Mouse (Mus musculus) midbrain, embryonic 14.5 days (tissue): ENCODE data around the gene Gon4l. TPM values are rescaled to one million over a fixed set of nuclear protein-coding genes. Genes with fewer than 3 reads are reported as not detected.
"Not testable (repeated sequence)": the region's sequence is repeated elsewhere in the genome, so short reads cannot be mapped to it uniquely, and the experiment has no call there.

Source experiments
- ATAC-seq: fragments of 200-750 bp; cut with Nextera tagmentation; 2 replicates; pipeline ENCODE4 v1.8.0; 2017; ENCODE audit warnings: moderate number of reproducible peaks, moderate library complexity; ENCODE audit not compliant: low FRiP score, low TSS enrichment
- DNase-seq: peaks from one replicate; pipeline ENCODE4 v3.0.0-alpha.2; 2015
- H3K27ac ChIP-seq: fragments of 300-500 bp; sonication (generic); replicated peaks from 2 replicates; pipeline ENCODE4 v1.5.1; 2014; ENCODE audit warnings: mild to moderate bottlenecking, low read depth, low read length, moderate library complexity
- H3K27me3 ChIP-seq: fragments of 300-500 bp; sonication (generic); 2 replicates; pipeline ENCODE4 v1.6.1; 2014; ENCODE audit warnings: low read length, control low read depth, mixed read lengths; ENCODE audit not compliant: control insufficient read depth, insufficient read depth
- H3K36me3 ChIP-seq: fragments of 300-500 bp; sonication (generic); 2 replicates; pipeline ENCODE4 v1.6.1; 2014; ENCODE audit warnings: low read length, control low read depth; ENCODE audit not compliant: control insufficient read depth, insufficient read depth
- H3K4me1 ChIP-seq: fragments of 300-500 bp; sonication (generic); 2 replicates; pipeline ENCODE4 v1.6.1; 2014; ENCODE audit warnings: mild to moderate bottlenecking, antibody characterized with exemption, low read length, control low read depth; ENCODE audit not compliant: control insufficient read depth, insufficient read depth
- H3K4me2 ChIP-seq: fragments of 300-500 bp; sonication (generic); 2 replicates; pipeline ENCODE4 v1.6.1; 2014; ENCODE audit warnings: mild to moderate bottlenecking, low read length, moderate library complexity
- H3K4me3 ChIP-seq: fragments of 300-500 bp; sonication (generic); replicated peaks from 2 replicates; pipeline ENCODE4 v1.5.1; 2014; ENCODE audit warnings: low read depth, low read length
- H3K9ac ChIP-seq: fragments of 300-500 bp; sonication (generic); replicated peaks from 2 replicates; pipeline ENCODE4 v1.6.1; 2014; ENCODE audit warnings: mild to moderate bottlenecking, low read length, moderate library complexity
- H3K9me3 ChIP-seq: fragments of 300-500 bp; sonication (generic); 2 replicates; pipeline ENCODE4 v1.6.1; 2016; ENCODE audit warnings: low read length, control low read depth, mixed read lengths; ENCODE audit not compliant: control insufficient read depth
- WGBS: fragments of 180-500 bp; shearing (Covaris S2); extraction: QIAGEN DNeasy Blood & Tissue Kit; methylation state at CpG from one replicate; pipeline ENCODE4 v1.1.7; 2014; 5-methylcytosine and 5-hydroxymethylcytosine counted together
- polyA plus RNA-seq: library from polyadenylated mRNA; unstranded; fragments of >200 nt; fragmentation: Nextera tagmentation; extraction: Ambion mirVana; gene quantifications from 2 replicates; pipeline ENCODE4 v1.2.1, GENCODE M21; 2014

Gon4l gene
- polyA plus RNA-seq, 1 experiment from 2014 or later: 18.3 TPM

DNA sequence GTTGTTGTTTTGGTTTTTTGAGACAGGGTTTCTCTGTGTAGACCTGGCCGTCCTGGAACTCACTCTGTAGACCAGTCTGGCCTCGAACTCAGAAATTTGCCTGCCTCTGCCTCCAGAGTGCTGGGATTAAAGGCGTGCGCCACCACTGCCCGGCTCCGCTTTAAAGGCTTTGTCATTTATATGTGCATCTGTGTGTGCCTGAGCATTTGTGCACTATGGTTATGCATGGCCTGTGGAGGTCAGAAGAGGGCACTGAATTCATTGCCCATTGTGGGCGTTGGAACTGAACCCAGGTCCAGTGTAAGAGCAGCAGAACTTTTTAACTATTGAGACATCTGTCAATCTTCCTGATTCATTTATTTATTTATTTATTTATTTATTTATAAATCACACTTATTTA, 58.0 kb downstream of the Gon4l start:
- not testable (repeated sequence) for H3K4me1 ChIP-seq, H3K4me3 ChIP-seq, ATAC-seq, DNase-seq, H3K9ac ChIP-seq, H3K4me2 ChIP-seq, H3K27ac ChIP-seq, H3K9me3 ChIP-seq, H3K27me3 ChIP-seq
- 92% methylated on average over 7 of the region's 7 CpGs for WGBS
- peaks cover 16% of the 10 kb centered on the region for H3K36me3 ChIP-seq

DNA sequence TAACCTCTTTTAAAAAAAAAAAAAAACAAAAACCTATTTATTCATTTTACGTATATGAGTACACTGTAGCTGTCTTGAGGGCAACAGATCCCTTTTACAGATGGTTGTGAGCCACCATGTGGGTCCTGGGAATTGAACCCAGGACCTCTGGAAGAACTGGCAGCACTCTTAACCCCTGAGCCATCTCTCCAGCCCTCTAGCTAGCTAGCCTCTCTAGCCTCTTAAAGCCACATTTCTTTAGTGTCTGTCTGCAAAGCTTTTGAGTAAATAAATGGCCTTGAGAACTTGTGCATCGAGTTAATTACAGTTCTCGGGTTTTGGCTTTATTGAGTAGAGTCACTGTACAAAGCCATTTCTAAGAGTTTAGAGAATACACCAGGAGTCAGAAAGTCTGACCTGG, 69.8 kb downstream of the Gon4l start:
- Histone ChIP-seq H3K4me3 (no peak overlapping the region), H3K27ac (no peak overlapping the region), H3K9ac (no peak overlapping the region), H3K27me3 (no peaks in the 10 kb centered on the region), H3K9me3 (no peaks in the 10 kb centered on the region), H3K4me1 (no peaks in the 10 kb centered on the region), H3K36me3 (peaks cover 89% of the 10 kb centered on the region), H3K4me2 (no peak overlapping the region)
- WGBS: 87% methylated on average over 3 of the region's 3 CpGs
- ATAC-seq (no peak), DNase-seq (no peak)

- H3K4me1 ChIP-seq: no peaks in the 10 kb centered on the region
- no peak for DNase-seq
- H3K27ac ChIP-seq: no peak overlapping the region
- WGBS: 91% methylated on average over 6 of the region's 6 CpGs
- H3K9ac ChIP-seq: no peak overlapping the region
- H3K9me3 ChIP-seq: no peaks in the 10 kb centered on the region
- no peaks in the 10 kb centered on the region for H3K27me3 ChIP-seq
- peaks cover 92% of the 10 kb centered on the region for H3K36me3 ChIP-seq
- no peak overlapping the region for H3K4me3 ChIP-seq
- no peak overlapping the region for H3K4me2 ChIP-seq
- ATAC-seq: no peak
Observed at GRCm38 (mm10) chr3:88905209-88905608, 70.2 kb downstream of the Gon4l start.

DNA sequence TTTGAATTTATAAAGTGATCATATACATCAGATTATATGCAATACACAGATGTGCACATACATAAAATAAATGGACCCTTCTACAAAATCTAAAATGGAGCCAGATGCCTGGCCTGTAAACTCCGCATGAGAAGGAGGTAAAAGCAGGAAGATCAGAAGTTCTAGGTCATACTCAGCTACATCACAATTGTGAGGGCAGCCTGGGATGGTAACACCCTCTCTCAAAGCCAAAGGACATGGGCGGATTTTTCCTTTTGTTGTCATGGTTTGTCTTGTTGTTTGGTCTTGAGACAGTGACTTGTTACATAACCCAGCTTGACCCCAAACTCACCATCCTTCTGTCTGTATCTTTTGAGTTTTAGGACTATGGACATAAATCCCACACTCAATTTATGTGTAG, 70.7 kb downstream of the Gon4l start:
- Histone ChIP-seq H3K4me2 (no peak overlapping the region), H3K4me3 (no peak overlapping the region), H3K27ac (no peak overlapping the region), H3K4me1 (no peaks in the 10 kb centered on the region), H3K27me3 (no peaks in the 10 kb centered on the region), H3K9ac (no peak overlapping the region), H3K36me3 (peaks cover 93% of the 10 kb centered on the region), H3K9me3 (no peaks in the 10 kb centered on the region)
- ATAC-seq: no peak
- no peak for DNase-seq
- WGBS: 91% methylated on average over 2 of the region's 2 CpGs

GRCm38 (mm10) chr3:88906393-88907159, 71.5 kb downstream of the Gon4l start:
- WGBS: 93% methylated on average over 6 of the region's 6 CpGs
- Histone ChIP-seq H3K4me2 (no peak overlapping the region), H3K27ac (no peak overlapping the region), H3K4me3 (no peak overlapping the region), H3K9ac (no peak overlapping the region), H3K4me1 (no peaks in the 10 kb centered on the region), H3K27me3 (no peaks in the 10 kb centered on the region), H3K9me3 (no peaks in the 10 kb centered on the region), H3K36me3 (peaks cover 95% of the 10 kb centered on the region)
- no peak for DNase-seq
- no peak for ATAC-seq

DNA sequence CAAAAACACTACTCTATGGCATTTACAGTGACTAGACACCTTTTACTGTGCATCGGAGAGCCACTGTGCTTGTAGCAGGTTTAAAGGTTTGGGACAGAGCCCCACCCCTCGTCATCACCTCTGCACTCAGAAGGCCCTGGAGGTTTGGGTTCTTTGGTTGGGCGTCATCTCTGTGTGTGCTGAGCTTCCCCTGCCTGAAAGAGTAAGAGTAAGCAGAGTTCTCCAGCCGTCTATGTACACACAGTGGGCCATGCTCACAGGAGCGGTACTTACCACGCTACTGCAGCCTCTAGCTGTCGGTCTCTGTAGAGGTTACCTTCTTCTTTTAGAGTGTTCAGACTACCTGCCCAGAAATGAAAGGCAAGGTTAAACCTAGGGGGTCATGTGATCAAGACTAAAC, 77.6 kb downstream of the Gon4l start:
- no peak overlapping the region for H3K4me3 ChIP-seq
- no peak overlapping the region for H3K9ac ChIP-seq
- H3K27ac ChIP-seq: no peak overlapping the region
- DNase-seq (no peak), ATAC-seq (no peak)
- peak overlapping the region; percentile 74 for H3K4me2 ChIP-seq
- H3K9me3 ChIP-seq: no peaks in the 10 kb centered on the region
- 91% methylated on average over 7 of the region's 7 CpGs for WGBS
- H3K36me3 ChIP-seq: peaks cover 47% of the 10 kb centered on the region
- 0 out of 2 replicates have a peak, but pooled peaks cover 5% of the 10 kb centered on the region for H3K4me1 ChIP-seq
- no peaks in the 10 kb centered on the region for H3K27me3 ChIP-seq

- Histone ChIP-seq H3K36me3 (peaks cover 36% of the 10 kb centered on the region), H3K9me3 (no peaks in the 10 kb centered on the region), H3K9ac (peak within 1 kb of the TSS; percentile 79), H3K27me3 (no peaks in the 10 kb centered on the region), H3K4me2 (peak within 1 kb of the TSS; percentile 74), H3K4me1 (0 out of 2 replicates have a peak, but pooled peaks cover 5% of the 10 kb centered on the region), H3K4me3 (peak within 1 kb of the TSS; percentile 74), H3K27ac (peak within 1 kb of the TSS; percentile 81)
- DNase-seq (peak; percentile 95), ATAC-seq (peak; percentile 97)
- WGBS: under 1% methylated on average over 60 of the region's 62 CpGs
Observed at GRCm38 (mm10) chr3:88913511-88914383, 78.7 kb downstream of the Gon4l start, which contains the start of gene Msto1. Msto1 (minus strand) TSS chr3:88913999.

DNA sequence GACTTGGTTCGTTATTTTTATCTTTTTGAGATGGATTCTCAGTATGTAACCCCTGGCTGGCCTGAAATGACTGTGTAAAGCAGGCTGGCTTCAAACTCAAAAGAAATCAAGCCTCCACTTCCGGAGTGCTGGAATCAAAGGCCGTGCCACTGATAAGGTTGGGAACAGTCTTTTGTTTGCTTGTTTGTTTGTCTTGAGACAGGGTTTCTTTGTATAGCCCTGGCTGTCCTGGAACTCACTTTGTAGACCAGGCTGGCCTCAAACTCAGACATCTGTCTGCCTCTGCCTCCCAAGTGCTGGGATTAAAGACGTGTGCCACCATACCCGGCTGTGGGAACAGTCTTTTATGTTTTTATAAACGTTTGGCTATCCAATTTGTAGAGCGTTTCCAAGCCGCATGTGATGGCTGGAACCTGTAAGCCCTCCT, 79.4 kb downstream of the Gon4l start:
- Histone ChIP-seq H3K27me3 (no peaks in the 10 kb centered on the region), H3K4me2 (peak overlapping the region; percentile 74)

More for the DNA sequence above, 79.4 kb downstream of the Gon4l start:
- Histone ChIP-seq H3K4me1 (0 out of 2 replicates have a peak, but pooled peaks cover 5% of the 10 kb centered on the region), H3K36me3 (peaks cover 29% of the 10 kb centered on the region), H3K9me3 (no peaks in the 10 kb centered on the region), H3K27ac (peak overlapping the region; percentile 81), H3K9ac (peak overlapping the region; percentile 79), H3K4me3 (peak overlapping the region; percentile 74)
- no peak for DNase-seq
- no peak for ATAC-seq
- 23% methylated on average over 8 of the region's 8 CpGs for WGBS
